Mouse (Mus musculus) stomach, embryonic 16.5 days (tissue): ENCODE measurements around the gene Exoc4. TPM values are rescaled to one million over a fixed set of nuclear protein-coding genes. Genes with fewer than 3 reads are reported as not detected.

Source experiments
- ATAC-seq: fragments of 200-750 bp; cut with Nextera tagmentation; 2 replicates; pipeline ENCODE4 v1.8.0; 2017; ENCODE audit warnings: moderate number of reproducible peaks, moderate TSS enrichment; ENCODE audit not compliant: insufficient read depth, low FRiP score
- H3K27ac ChIP-seq: fragments of 300-500 bp; sonication (generic); 2 replicates; pipeline ENCODE4 v1.5.1; 2014; ENCODE audit warnings: low read length
- H3K27me3 ChIP-seq: fragments of 300-500 bp; sonication (generic); 2 replicates; pipeline ENCODE4 v1.6.1; 2014; ENCODE audit warnings: low read length, control low read depth, mixed read lengths; ENCODE audit not compliant: control insufficient read depth, insufficient read depth
- H3K36me3 ChIP-seq: fragments of 300-500 bp; sonication (generic); 2 replicates; pipeline ENCODE4 v1.6.1; 2014; ENCODE audit warnings: low read length; ENCODE audit not compliant: control insufficient read depth, insufficient read depth
- H3K4me1 ChIP-seq: fragments of 300-500 bp; sonication (generic); 2 replicates; pipeline ENCODE4 v1.6.1; 2014; ENCODE audit warnings: low read length, control low read depth, mixed read lengths; ENCODE audit not compliant: control insufficient read depth, insufficient read depth
- H3K4me2 ChIP-seq: fragments of 300-500 bp; sonication (generic); 2 replicates; pipeline ENCODE4 v1.6.1; 2014; ENCODE audit warnings: low read depth, low read length, mixed read lengths
- H3K4me3 ChIP-seq: fragments of 300-500 bp; sonication (generic); replicated peaks from 2 replicates; pipeline ENCODE4 v1.5.1; 2014; ENCODE audit warnings: mild to moderate bottlenecking, low read length
- H3K9ac ChIP-seq: fragments of 300-500 bp; sonication (generic); 2 replicates; pipeline ENCODE4 v1.6.1; 2014; ENCODE audit warnings: low read length
- H3K9me3 ChIP-seq: fragments of 300-500 bp; sonication (generic); replicated peaks from 2 replicates; pipeline ENCODE4 v1.6.1; 2016; ENCODE audit warnings: low read length, control low read depth; ENCODE audit not compliant: control insufficient read depth
- WGBS: fragments of 180-500 bp; shearing (Covaris S2); extraction: QIAGEN DNeasy Blood & Tissue Kit; methylation state at CpG from one replicate; pipeline ENCODE4 v1.1.7; 2014; 5-methylcytosine and 5-hydroxymethylcytosine counted together
- polyA plus RNA-seq: library from polyadenylated mRNA; unstranded; fragments of >200 nt; fragmentation: Nextera tagmentation; extraction: Ambion mirVana; gene quantifications from 2 replicates; pipeline ENCODE4 v1.2.1, GENCODE M21; 2015

The Exoc4 gene
- 33.9 and 37.8 TPM in 2 replicates for polyA plus RNA-seq

- ATAC-seq, result peak; percentile 100
- H3K4me1 ChIP-seq, result no peaks in the 10 kb centered on the region
- H3K36me3 ChIP-seq, result no peaks in the 10 kb centered on the region
- 2% methylated on average over 34 of the region's 34 CpGs for WGBS
- peak within 1 kb of the TSS; percentile 76 for H3K4me3 ChIP-seq
- peak within 1 kb of the TSS; percentile 1; the same call in 1 of the 2 replicates for H3K27ac ChIP-seq
- no peaks in the 10 kb centered on the region for H3K9me3 ChIP-seq
- no peaks in the 10 kb centered on the region for H3K27me3 ChIP-seq
- H3K4me2 ChIP-seq, result peak within 1 kb of the TSS; percentile 72
- peak within 1 kb of the TSS; percentile 84 for H3K9ac ChIP-seq
Measured at GRCm38 (mm10) chr6:33248894-33249758, at the start of gene Exoc4. Gene Exoc4 (plus strand): TSS chr6:33249085.

- WGBS, result 81% methylated on average over 3 of the region's 3 CpGs
- Histone ChIP-seq H3K4me2 (no peak overlapping the region), H3K27ac (no peak overlapping the region), H3K4me3 (no peak overlapping the region), H3K27me3 (no peaks in the 10 kb centered on the region), H3K9me3 (no peaks in the 10 kb centered on the region), H3K36me3 (no peaks in the 10 kb centered on the region), H3K4me1 (no peaks in the 10 kb centered on the region), H3K9ac (no peak overlapping the region)
- no peak for ATAC-seq
Measured at GRCm38 (mm10) chr6:33218780-33219179, 30.1 kb upstream of the Exoc4 start.

GRCm38 (mm10) chr6:33226700-33227099 is 22.2 kb upstream of the Exoc4 start:
- 73% methylated on average over 1 of the region's 1 CpGs for WGBS
- ATAC-seq, result no peak
- H3K36me3 ChIP-seq, result no peaks in the 10 kb centered on the region
- H3K27ac ChIP-seq, result no peak overlapping the region
- H3K4me2 ChIP-seq, result no peak overlapping the region
- no peak overlapping the region for H3K4me3 ChIP-seq
- no peaks in the 10 kb centered on the region for H3K4me1 ChIP-seq
- H3K9ac ChIP-seq, result no peak overlapping the region
- H3K27me3 ChIP-seq, result no peaks in the 10 kb centered on the region
- H3K9me3 ChIP-seq, result no peaks in the 10 kb centered on the region

- Histone ChIP-seq H3K27ac (no peak overlapping the region), H3K9ac (no peak overlapping the region)
- no peak for ATAC-seq
Measured at GRCm38 (mm10) chr6:33227371-33227770, 21.5 kb upstream of the Exoc4 start.

DNA sequence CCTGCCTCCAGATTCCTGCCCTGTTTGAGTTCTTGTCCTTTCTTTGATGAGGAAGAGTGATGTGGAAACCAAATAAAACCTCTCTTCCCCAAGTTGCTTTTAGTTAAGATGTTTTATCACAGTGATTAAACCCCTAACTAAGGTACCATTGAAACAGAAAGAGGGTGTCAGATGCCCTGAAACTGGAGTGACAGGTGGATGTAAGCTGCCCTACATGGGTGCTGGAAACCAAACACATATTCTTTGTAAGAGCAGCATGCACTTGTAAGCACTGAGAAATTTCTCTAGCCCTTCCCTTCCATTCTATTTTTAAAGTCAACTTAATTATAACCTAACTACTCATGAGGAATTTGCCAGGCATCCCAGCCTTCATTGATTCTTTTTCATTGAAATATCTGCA is 7.6 kb upstream of the Exoc4 start:
- H3K27ac ChIP-seq, result no peak overlapping the region
- H3K4me3 ChIP-seq, result no peak overlapping the region
- no peak for ATAC-seq
- H3K9ac ChIP-seq, result no peak overlapping the region
- no peaks in the 10 kb centered on the region for H3K4me1 ChIP-seq
- H3K36me3 ChIP-seq, result no peaks in the 10 kb centered on the region
- no peaks in the 10 kb centered on the region for H3K9me3 ChIP-seq
- no peak overlapping the region for H3K4me2 ChIP-seq
- H3K27me3 ChIP-seq, result no peaks in the 10 kb centered on the region

More at GRCm38 (mm10) chr6:33227371-33227770, 21.5 kb upstream of the Exoc4 start:
- Histone ChIP-seq H3K9me3 (no peaks in the 10 kb centered on the region), H3K4me1 (no peaks in the 10 kb centered on the region), H3K27me3 (no peaks in the 10 kb centered on the region), H3K36me3 (no peaks in the 10 kb centered on the region), H3K4me3 (no peak overlapping the region), H3K4me2 (peak overlapping the region; percentile 29)
- 51% methylated on average over 8 of the region's 8 CpGs for WGBS

- H3K4me1 ChIP-seq, result no peaks in the 10 kb centered on the region
- no peak overlapping the region for H3K27ac ChIP-seq
- H3K4me2 ChIP-seq, result no peak overlapping the region
- no peaks in the 10 kb centered on the region for H3K27me3 ChIP-seq
- no peaks in the 10 kb centered on the region for H3K9me3 ChIP-seq
- 67% methylated on average over 3 of the region's 3 CpGs for WGBS
- ATAC-seq, result no peak
- no peaks in the 10 kb centered on the region for H3K36me3 ChIP-seq
- no peak overlapping the region for H3K9ac ChIP-seq
- H3K4me3 ChIP-seq, result no peak overlapping the region
Measured at GRCm38 (mm10) chr6:33244546-33244945, 4.3 kb upstream of the Exoc4 start.

- no peaks in the 10 kb centered on the region for H3K27me3 ChIP-seq
- H3K4me2 ChIP-seq, result no peak overlapping the region
- no peaks in the 10 kb centered on the region for H3K36me3 ChIP-seq
- H3K9me3 ChIP-seq, result no peaks in the 10 kb centered on the region
- H3K9ac ChIP-seq, result no peak overlapping the region
- no peak overlapping the region for H3K27ac ChIP-seq
- H3K4me3 ChIP-seq, result no peak overlapping the region
- WGBS, result 87% methylated on average over 5 of the region's 5 CpGs
- ATAC-seq, result no peak
- H3K4me1 ChIP-seq, result no peaks in the 10 kb centered on the region
Measured at GRCm38 (mm10) chr6:33247146-33247545, 1.7 kb upstream of the Exoc4 start.

- WGBS, result 84% methylated on average over 23 of the region's 23 CpGs
- H3K27ac ChIP-seq, result no peak overlapping the region
- no peak for ATAC-seq
- H3K9ac ChIP-seq, result no peak overlapping the region
- no peaks in the 10 kb centered on the region for H3K27me3 ChIP-seq
- H3K36me3 ChIP-seq, result no peaks in the 10 kb centered on the region
- H3K4me1 ChIP-seq, result no peaks in the 10 kb centered on the region
- H3K9me3 ChIP-seq, result no peaks in the 10 kb centered on the region
- no peak overlapping the region for H3K4me2 ChIP-seq
- H3K4me3 ChIP-seq, result no peak overlapping the region
Measured at GRCm38 (mm10) chr6:33247576-33248355, 1.1 kb upstream of the Exoc4 start.

DNA sequence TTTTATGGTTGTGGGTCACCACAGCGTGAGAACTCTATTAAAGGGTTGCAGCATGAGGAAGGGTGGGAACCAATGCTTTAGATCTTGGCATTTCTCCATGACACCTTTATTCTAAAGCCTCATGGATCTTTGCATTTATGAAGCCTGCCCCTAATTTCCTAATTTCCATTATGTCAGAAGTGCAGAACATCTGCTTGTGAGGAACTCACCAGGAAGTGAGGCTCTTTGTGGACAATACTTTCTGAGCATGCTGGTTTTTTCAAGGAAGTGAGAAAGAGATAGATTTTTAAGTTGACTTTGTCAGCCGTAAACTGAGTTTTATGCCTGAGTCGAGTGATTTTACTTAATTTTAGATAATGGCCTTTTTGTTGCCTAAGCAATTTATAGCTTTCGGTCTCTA is 7.8 kb downstream of the Exoc4 start:
- Histone ChIP-seq H3K27me3 (no peaks in the 10 kb centered on the region), H3K9ac (no peak overlapping the region), H3K4me3 (no peak overlapping the region), H3K36me3 (no peaks in the 10 kb centered on the region), H3K9me3 (no peaks in the 10 kb centered on the region), H3K27ac (no peak overlapping the region), H3K4me2 (no peak overlapping the region), H3K4me1 (no peaks in the 10 kb centered on the region)
- WGBS, result 77% methylated on average over 4 of the region's 4 CpGs
- ATAC-seq, result no peak
